Mouse (Mus musculus) left cerebral cortex, postnatal 10 days (tissue): ENCODE measurements around the gene F930015N05Rik. TPM values are rescaled to one million over a fixed set of nuclear protein-coding genes. Genes with fewer than 3 reads are reported as not detected.

Experiments used
- DNase-seq, 2 experiments: peaks; one replicate each; pipeline ENCODE4 v3.0.0; 2021 to 2022; ENCODE audit warnings: low spot score in 2 of 2, mixed read lengths in 1 of 2; ENCODE audit errors: extremely low spot score in 1 of 2
- intact Hi-C: fragments of 180-260 bp; cut with DNase I; formaldehyde crosslinking; loops from one replicate; pipeline ENCODE4 v1.15.1; 2025
- total RNA-seq, 2 experiments: library from RNA; stranded (reverse); gene quantifications; 2 replicates each; pipeline ENCODE4 v1.2.3; 2021

Gene F930015N05Rik
- not detected for total RNA-seq

GRCm38 (mm10) chr11:64436412-64436727 lies at the start of gene F930015N05Rik:
Gene F930015N05Rik (minus strand): TSS chr11:64436653.
- peak in 1 of 2 experiments; percentile 37 for DNase-seq
- intact Hi-C loops, result loop anchor here (5.0 to 10.0 kb wide), 2 partner anchors 362 to 514 kb away; partner anchors contain the start of genes Cox10 and Hs3st3b1

GRCm38 (mm10) chr11:64481445-64481844 lies 45.0 kb upstream of the F930015N05Rik start:
- intact Hi-C loops, result no loop called here
- no peak for DNase-seq

- intact Hi-C loops, result no loop called here
These were observed 37.2 kb upstream of the F930015N05Rik start for GRCm38 (mm10) chr11:64473679-64474078.

GRCm38 (mm10) chr11:64470689-64471088 lies 34.2 kb upstream of the F930015N05Rik start:
- intact Hi-C loops, result no loop called here

More at GRCm38 (mm10) chr11:64473679-64474078, 37.2 kb upstream of the F930015N05Rik start:
- DNase-seq, result no peak

GRCm38 (mm10) chr11:64468737-64469136 lies 32.3 kb upstream of the F930015N05Rik start:
- DNase-seq, result no peak
- intact Hi-C loops, result no loop called here

More at GRCm38 (mm10) chr11:64470689-64471088, 34.2 kb upstream of the F930015N05Rik start:
- DNase-seq, result no peak

GRCm38 (mm10) chr11:64461746-64462145 lies 25.3 kb upstream of the F930015N05Rik start:
- intact Hi-C loops, result no loop called here
- DNase-seq, result no peak

GRCm38 (mm10) chr11:64448586-64449315 lies 12.3 kb upstream of the F930015N05Rik start:
- DNase-seq, result peak in 1 of 2 experiments; percentile 34
- intact Hi-C loops, result no loop called here

GRCm38 (mm10) chr11:64445227-64445626 lies 8.8 kb upstream of the F930015N05Rik start:
- DNase-seq, result no peak
- intact Hi-C loops, result no loop called here

GRCm38 (mm10) chr11:64442701-64443100 lies 6.2 kb upstream of the F930015N05Rik start:
- intact Hi-C loops, result loop anchor here (5.0 kb wide), 2 partner anchors 275 to 1040 kb away; no protein-coding TSS in a partner anchor
- no peak for DNase-seq

- DNase-seq, result peak in 1 of 2 experiments; percentile 77
- intact Hi-C loops, result loop anchor here (5.0 kb wide), 2 partner anchors 275 to 1040 kb away; no protein-coding TSS in a partner anchor
These were observed 5.7 kb upstream of the F930015N05Rik start for GRCm38 (mm10) chr11:64442119-64442518.

GRCm38 (mm10) chr11:64438909-64439308 lies 2.5 kb upstream of the F930015N05Rik start:
- intact Hi-C loops, result loop anchor here (5.0 to 10.0 kb wide), 2 partner anchors 364 to 517 kb away; partner anchors contain the start of genes Cox10 and Hs3st3b1
- DNase-seq, result no peak

- DNase-seq, result no peak
- intact Hi-C loops, result loop anchor here (5.0 to 10.0 kb wide), 2 partner anchors 363 to 515 kb away; partner anchors contain the start of genes Cox10 and Hs3st3b1
These were observed 1.3 kb upstream of the F930015N05Rik start for GRCm38 (mm10) chr11:64437721-64438120.

- intact Hi-C loops, result loop anchor here (5.0 to 10.0 kb wide), 2 partner anchors 362 to 515 kb away; partner anchors contain the start of genes Cox10 and Hs3st3b1
- no peak for DNase-seq
These were observed 392 bp upstream of the F930015N05Rik start for GRCm38 (mm10) chr11:64436791-64437298.

- DNase-seq, result peak in 1 of 2 experiments; percentile 26
- intact Hi-C loops, result loop anchor here (5.0 to 10.0 kb wide), 2 partner anchors 361 to 513 kb away; partner anchors contain the start of genes Cox10 and Hs3st3b1
These were observed 674 bp downstream of the F930015N05Rik start for GRCm38 (mm10) chr11:64435546-64436411.

- intact Hi-C loops, result loop anchor here (5.0 to 10.0 kb wide), 2 partner anchors 360 to 513 kb away; partner anchors contain the start of genes Cox10 and Hs3st3b1
- peak in 1 of 2 experiments; percentile 51 for DNase-seq
These were observed 1.6 kb downstream of the F930015N05Rik start, which contains the start of gene Hs3st3a1 for GRCm38 (mm10) chr11:64434611-64435545. Gene Hs3st3a1 (plus strand): TSS chr11:64435332.

GRCm38 (mm10) chr11:64418969-64419368 lies 17.5 kb downstream of the F930015N05Rik start:
- DNase-seq, result no peak
- intact Hi-C loops, result no loop called here

GRCm38 (mm10) chr11:64400534-64401093 lies 35.8 kb downstream of the F930015N05Rik start:
- intact Hi-C loops, result no loop called here

More at GRCm38 (mm10) chr11:64400534-64401093, 35.8 kb downstream of the F930015N05Rik start:
- no peak for DNase-seq
